Mouse (Mus musculus): ENCODE results near the gene Glis3.

The Glis3 gene

GRCm38 (mm10) chr19:28594215-28594614, 85.7 kb downstream of the Glis3 start:
- in situ Hi-C loops (cut with MboI; ENCODE audit: unreplicated experiment in 2 of 2) = no loop called here

GRCm38 (mm10) chr19:28592981-28593380, 86.9 kb downstream of the Glis3 start:
- in situ Hi-C loops (cut with MboI; ENCODE audit: unreplicated experiment in 2 of 2) = no loop called here

- in situ Hi-C loops (cut with MboI; ENCODE audit: unreplicated experiment in 2 of 2) = no loop called here
These were observed 88.0 kb downstream of the Glis3 start for GRCm38 (mm10) chr19:28591736-28592477.

GRCm38 (mm10) chr19:28580499-28580898, 99.4 kb downstream of the Glis3 start:
- in situ Hi-C loops (cut with MboI; ENCODE audit: unreplicated experiment in 2 of 2) = no loop called here

GRCm38 (mm10) chr19:28579724-28580375, 100.0 kb downstream of the Glis3 start:
- in situ Hi-C loops (cut with MboI; ENCODE audit: unreplicated experiment in 2 of 2) = no loop called here

GRCm38 (mm10) chr19:28577023-28577422, 102.9 kb downstream of the Glis3 start:
- in situ Hi-C loops (cut with MboI; ENCODE audit: unreplicated experiment in 2 of 2) = no loop called here

GRCm38 (mm10) chr19:28576619-28577018, 103.3 kb downstream of the Glis3 start:
- in situ Hi-C loops (cut with MboI; ENCODE audit: unreplicated experiment in 2 of 2) = no loop called here

GRCm38 (mm10) chr19:28573641-28574040, 106.2 kb downstream of the Glis3 start:
- in situ Hi-C loops (cut with MboI; ENCODE audit: unreplicated experiment in 2 of 2) = no loop called here

GRCm38 (mm10) chr19:28569856-28570255, 110.0 kb downstream of the Glis3 start:
- in situ Hi-C loops (cut with MboI; ENCODE audit: unreplicated experiment in 2 of 2) = no loop called here

- in situ Hi-C loops (cut with MboI; ENCODE audit: unreplicated experiment in 2 of 2) = no loop called here
These were observed 112.8 kb downstream of the Glis3 start for GRCm38 (mm10) chr19:28567100-28567499.

- in situ Hi-C loops (cut with MboI; ENCODE audit: unreplicated experiment in 2 of 2) = no loop called here
These were observed 113.3 kb downstream of the Glis3 start for GRCm38 (mm10) chr19:28566554-28566953.

- in situ Hi-C loops (cut with MboI; ENCODE audit: unreplicated experiment in 2 of 2) = no loop called here
These were observed 118.2 kb downstream of the Glis3 start for GRCm38 (mm10) chr19:28561697-28562002.

GRCm38 (mm10) chr19:28560801-28561696, 118.8 kb downstream of the Glis3 start:
- in situ Hi-C loops (cut with MboI; ENCODE audit: unreplicated experiment in 2 of 2) = no loop called here

- in situ Hi-C loops (cut with MboI; ENCODE audit: unreplicated experiment in 2 of 2) = no loop called here
These were observed 120.0 kb downstream of the Glis3 start for GRCm38 (mm10) chr19:28559836-28560235.

- in situ Hi-C loops (cut with MboI; ENCODE audit: unreplicated experiment in 2 of 2) = no loop called here
These were observed 120.5 kb downstream of the Glis3 start for GRCm38 (mm10) chr19:28559400-28559799.

- in situ Hi-C loops (cut with MboI; ENCODE audit: unreplicated experiment in 2 of 2) = no loop called here
These were observed 121.2 kb downstream of the Glis3 start for GRCm38 (mm10) chr19:28558661-28559060.

GRCm38 (mm10) chr19:28557559-28558328, 122.1 kb downstream of the Glis3 start:
- in situ Hi-C loops (cut with MboI; ENCODE audit: unreplicated experiment in 2 of 2) = no loop called here

- in situ Hi-C loops (cut with MboI; ENCODE audit: unreplicated experiment in 2 of 2) = no loop called here
These were observed 124.5 kb downstream of the Glis3 start for GRCm38 (mm10) chr19:28555181-28555929.

- in situ Hi-C loops (cut with MboI; ENCODE audit: unreplicated experiment in 2 of 2) = no loop called here
These were observed 129.3 kb downstream of the Glis3 start for GRCm38 (mm10) chr19:28550611-28551010.

GRCm38 (mm10) chr19:28546933-28547332, 132.9 kb downstream of the Glis3 start:
- in situ Hi-C loops (cut with MboI; ENCODE audit: unreplicated experiment in 2 of 2) = loop anchor here in 1 of 2 experiments (25.0 kb wide), 1 partner anchor 610 kb away; no protein-coding TSS in a partner anchor
